24 mouse cellular contexts compared by ENCODE assay signal in genomic region chr19:11989334-11989733, GRCm38 (mm10). TPM values are rescaled to one million over a fixed set of nuclear protein-coding genes. Genes with fewer than 3 reads are reported as not detected.
"Had no signal": no experiment of that assay in that cellular context is flagged by ENCODE, and none has a peak within 500 bp of the region (broad histone marks: within the 10 kb centered on the region; RNA-seq: fewer than 3 reads in every experiment).

No protein-coding gene starts in this region.

- DNase-seq: kidney, adult 11 months; kidney, adult 9 months; kidney, postnatal 10 days; lung, embryonic 14.5 days; lung, postnatal 10 days; lung, postnatal 4 days; right cerebral cortex, postnatal 4 days; thymus, adult 18-20 months; thymus, postnatal 14 days had no signal

- H3K4me3 ChIP-seq: left cerebral cortex, adult 2 months; limb, embryonic 15.5 days; liver, embryonic 12.5 days; midbrain, embryonic 13.5 days; myocyte; neural tube, embryonic 15.5 days had no signal

- ATAC-seq: liver, embryonic 12.5 days; midbrain, embryonic 13.5 days had no signal

- H3K4me1 ChIP-seq: limb, embryonic 15.5 days; midbrain, embryonic 13.5 days; neural tube, embryonic 15.5 days had no signal

- H3K9me3 ChIP-seq: limb, embryonic 15.5 days; liver, embryonic 12.5 days; midbrain, embryonic 13.5 days; neural tube, embryonic 15.5 days had no signal

- H3K9ac ChIP-seq: limb, embryonic 15.5 days; liver, embryonic 12.5 days; lung, embryonic 14.5 days; midbrain, embryonic 13.5 days; neural tube, embryonic 15.5 days had no signal

- H3K4me2 ChIP-seq: limb, embryonic 15.5 days; liver, embryonic 12.5 days; lung, embryonic 14.5 days; midbrain, embryonic 13.5 days; neural tube, embryonic 15.5 days had no signal

- H3K27ac ChIP-seq: left cerebral cortex, adult 2 months; limb, embryonic 15.5 days; liver, embryonic 12.5 days; midbrain, embryonic 13.5 days; neural tube, embryonic 15.5 days had no signal

- H3K27me3 ChIP-seq: limb, embryonic 15.5 days; liver, embryonic 12.5 days; midbrain, embryonic 13.5 days; neural tube, embryonic 15.5 days had no signal

RNA-seq across cellular contexts. Expression of gene Olfr1423, which starts 51.8 kb away (rescaled TPM):
- total RNA-seq: layer of hippocampus, adult 8-10 months; layer of hippocampus, postnatal 25 days; left cerebral cortex, adult 2 months; left cerebral cortex, postnatal 25 days; midbrain, postnatal 0 days had no signal
- polyA plus RNA-seq: large intestine, adult 2 months; limb, embryonic 11.5 days; liver, embryonic 12.5 days; lung, embryonic 14.5 days; midbrain, embryonic 13.5 days; midbrain, postnatal 0 days; myocyte; neural tube, embryonic 11.5 days; neural tube, embryonic 15.5 days; spleen, adult 2 months; stomach, embryonic 14.5 days had no signal
